Mouse (Mus musculus): Measurements from ENCODE around the gene Cyp11a1. TPM values are rescaled to one million over a fixed set of nuclear protein-coding genes. Genes with fewer than 3 reads are reported as not detected.
A peak's percentile ranks its signal among the peaks of the same experiment; 100 is the strongest.

Gene Cyp11a1
- polyA plus RNA-seq, 1 experiment from 2014 or later, result 0.13 TPM

GRCm38 (mm10) chr9:58009588-58009987 is 3.4 kb downstream of the Cyp11a1 start:
- Histone ChIP-seq H3K27ac (ENCODE audit: low read depth) (no peak overlapping the region), H3K4me3 (ENCODE audit: low read depth, low read length) (no peak overlapping the region), H3K4me1 (ENCODE audit: insufficient read depth) (no peaks in the 10 kb centered on the region), H3K36me3 (ENCODE audit: insufficient read depth) (no peaks in the 10 kb centered on the region), H3K27me3 (ENCODE audit: insufficient read depth, low read length) (no peaks in the 10 kb centered on the region), H3K4me2 (no peak overlapping the region), H3K9me3 (ENCODE audit: low read depth, low read length) (no peaks in the 10 kb centered on the region), H3K9ac (no peak overlapping the region)
- WGBS, result 59% methylated on average over 3 of the region's 3 CpGs
- no peak for DNase-seq
- no peak for TF ChIP-seq CTCF (IDR thresholded peaks at IDR 0.05; ENCODE audit: low read depth)
- no peak for ATAC-seq (ENCODE audit: insufficient read depth)

DNA sequence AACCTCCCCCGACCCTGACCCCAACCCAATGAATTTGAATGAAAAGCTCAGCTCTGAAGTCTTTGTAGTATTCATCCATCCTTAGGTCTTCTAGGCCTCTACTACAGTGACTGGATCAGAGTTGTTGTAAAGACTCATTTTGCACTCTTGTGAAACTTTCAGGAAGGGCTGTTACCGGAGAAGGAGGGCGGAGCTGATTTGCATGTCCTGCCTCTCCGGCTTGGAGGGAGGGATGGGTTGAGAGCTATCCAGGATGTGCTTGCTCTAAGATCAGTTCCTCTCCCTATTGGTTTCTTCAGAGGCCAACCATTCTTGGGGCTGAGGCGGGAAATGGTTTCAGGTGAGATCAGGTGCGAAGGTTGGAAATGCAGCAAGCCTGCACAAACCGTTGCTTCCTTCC is 4.8 kb downstream of the Cyp11a1 start:
- peak; percentile 52; the same call in 1 of the 2 replicates for ATAC-seq (ENCODE audit: insufficient read depth)
- TF ChIP-seq CTCF (IDR thresholded peaks at IDR 0.05; ENCODE audit: low read depth), result no peak
- H3K27me3 ChIP-seq (ENCODE audit: insufficient read depth, low read length), result no peaks in the 10 kb centered on the region
- H3K4me3 ChIP-seq (ENCODE audit: low read depth, low read length), result no peak overlapping the region
- H3K4me1 ChIP-seq (ENCODE audit: insufficient read depth), result no peaks in the 10 kb centered on the region; the same call in 1 of the 2 replicates
- peak; percentile 72 for DNase-seq
- H3K4me2 ChIP-seq, result no peak overlapping the region
- H3K27ac ChIP-seq (ENCODE audit: low read depth), result no peak overlapping the region
- 25% methylated on average over 7 of the region's 7 CpGs for WGBS
- H3K9me3 ChIP-seq (ENCODE audit: low read depth, low read length), result no peaks in the 10 kb centered on the region
- H3K9ac ChIP-seq, result no peak overlapping the region
- H3K36me3 ChIP-seq (ENCODE audit: insufficient read depth), result no peaks in the 10 kb centered on the region

DNA sequence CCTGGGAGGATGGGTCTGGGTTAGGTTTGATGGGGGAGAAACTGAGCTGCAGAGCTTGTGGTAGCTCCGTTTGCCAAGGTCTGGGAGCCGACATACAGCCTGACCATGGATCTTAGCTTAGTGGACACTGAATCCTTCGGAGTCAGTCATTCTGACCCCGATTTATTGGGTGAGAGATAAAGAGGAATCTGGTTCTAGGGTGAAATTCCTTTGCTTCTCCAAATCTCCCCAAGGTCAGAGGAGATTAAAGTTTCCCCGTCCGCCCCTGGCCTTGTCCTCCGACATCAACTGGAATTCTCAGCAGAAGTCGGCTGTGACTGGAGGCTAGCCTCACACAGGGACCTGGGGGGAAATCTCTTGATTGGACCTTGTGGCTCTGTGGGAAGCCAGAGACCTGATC is 5.3 kb downstream of the Cyp11a1 start:
- no peaks in the 10 kb centered on the region for H3K36me3 ChIP-seq (ENCODE audit: insufficient read depth)
- no peak overlapping the region for H3K9ac ChIP-seq
- no peak overlapping the region for H3K4me2 ChIP-seq
- 55% methylated on average over 8 of the region's 8 CpGs for WGBS
- H3K27ac ChIP-seq (ENCODE audit: low read depth), result no peak overlapping the region
- H3K4me3 ChIP-seq (ENCODE audit: low read depth, low read length), result no peak overlapping the region
- no peak; the same call in 1 of the 2 replicates for ATAC-seq (ENCODE audit: insufficient read depth)
- no peak for TF ChIP-seq CTCF (IDR thresholded peaks at IDR 0.05; ENCODE audit: low read depth)
- H3K27me3 ChIP-seq (ENCODE audit: insufficient read depth, low read length), result no peaks in the 10 kb centered on the region
- H3K4me1 ChIP-seq (ENCODE audit: insufficient read depth), result no peaks in the 10 kb centered on the region; the same call in 1 of the 2 replicates
- H3K9me3 ChIP-seq (ENCODE audit: low read depth, low read length), result no peaks in the 10 kb centered on the region
- no peak for DNase-seq

DNA sequence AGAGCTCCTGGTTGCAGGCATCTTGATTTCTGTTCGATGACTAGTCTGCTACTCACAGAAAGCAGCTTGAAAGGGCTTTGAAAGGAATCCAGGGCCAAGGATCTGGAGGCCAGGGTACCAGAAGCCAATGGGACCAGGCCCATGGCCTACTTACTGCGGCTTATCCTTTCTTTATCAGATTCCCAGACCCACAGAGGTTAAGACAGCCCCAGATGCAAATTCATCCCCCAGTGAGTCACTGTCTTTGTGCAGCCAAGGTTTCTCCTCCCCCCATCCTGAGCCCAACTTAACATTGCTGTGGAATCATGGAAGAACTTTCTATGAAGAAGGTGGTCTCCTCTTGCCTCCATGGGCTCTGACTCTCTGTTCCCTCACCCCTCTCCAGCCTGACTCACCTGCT is 6.3 kb downstream of the Cyp11a1 start:
- no peak overlapping the region for H3K9ac ChIP-seq
- no peak overlapping the region for H3K4me2 ChIP-seq
- H3K4me3 ChIP-seq (ENCODE audit: low read depth, low read length), result no peak overlapping the region
- H3K9me3 ChIP-seq (ENCODE audit: low read depth, low read length), result no peaks in the 10 kb centered on the region
- H3K27ac ChIP-seq (ENCODE audit: low read depth), result no peak overlapping the region
- H3K4me1 ChIP-seq (ENCODE audit: insufficient read depth), result no peaks in the 10 kb centered on the region; the same call in 1 of the 2 replicates
- no peak for TF ChIP-seq CTCF (IDR thresholded peaks at IDR 0.05; ENCODE audit: low read depth)
- H3K27me3 ChIP-seq (ENCODE audit: insufficient read depth, low read length), result no peaks in the 10 kb centered on the region
- H3K36me3 ChIP-seq (ENCODE audit: insufficient read depth), result no peaks in the 10 kb centered on the region
- WGBS, result 63% methylated on average over 2 of the region's 2 CpGs
- no peak for DNase-seq
- no peak for ATAC-seq (ENCODE audit: insufficient read depth)

- Histone ChIP-seq H3K4me1 (ENCODE audit: insufficient read depth) (no peaks in the 10 kb centered on the region; the same call in 1 of the 2 replicates), H3K9me3 (ENCODE audit: low read depth, low read length) (no peaks in the 10 kb centered on the region), H3K4me2 (no peak overlapping the region), H3K9ac (no peak overlapping the region), H3K36me3 (ENCODE audit: insufficient read depth) (no peaks in the 10 kb centered on the region), H3K4me3 (ENCODE audit: low read depth, low read length) (no peak overlapping the region), H3K27me3 (ENCODE audit: insufficient read depth, low read length) (no peaks in the 10 kb centered on the region), H3K27ac (ENCODE audit: low read depth) (no peak overlapping the region)
- no peak for ATAC-seq (ENCODE audit: insufficient read depth)
- no peak for TF ChIP-seq CTCF (IDR thresholded peaks at IDR 0.05; ENCODE audit: low read depth)
- WGBS, result 54% methylated on average over 2 of the region's 2 CpGs
- no peak for DNase-seq
These were observed 6.7 kb downstream of the Cyp11a1 start for GRCm38 (mm10) chr9:58012935-58013334.

GRCm38 (mm10) chr9:58014393-58015160 is 8.4 kb downstream of the Cyp11a1 start:
- no peak for TF ChIP-seq CTCF (IDR thresholded peaks at IDR 0.05; ENCODE audit: low read depth)
- no peak for DNase-seq
- H3K27me3 ChIP-seq (ENCODE audit: insufficient read depth, low read length), result no peaks in the 10 kb centered on the region
- no peak overlapping the region for H3K27ac ChIP-seq (ENCODE audit: low read depth)
- H3K4me1 ChIP-seq (ENCODE audit: insufficient read depth), result no peaks in the 10 kb centered on the region; the same call in 1 of the 2 replicates
- no peaks in the 10 kb centered on the region for H3K9me3 ChIP-seq (ENCODE audit: low read depth, low read length)
- no peak overlapping the region for H3K4me3 ChIP-seq (ENCODE audit: low read depth, low read length)
- no peak for ATAC-seq (ENCODE audit: insufficient read depth)
- no peak overlapping the region for H3K9ac ChIP-seq
- H3K4me2 ChIP-seq, result no peak overlapping the region
- no peaks in the 10 kb centered on the region for H3K36me3 ChIP-seq (ENCODE audit: insufficient read depth)
- WGBS, result 45% methylated on average over 8 of the region's 8 CpGs

GRCm38 (mm10) chr9:58015856-58016255 is 9.6 kb downstream of the Cyp11a1 start:
- Histone ChIP-seq H3K9me3 (ENCODE audit: low read depth, low read length) (no peaks in the 10 kb centered on the region), H3K9ac (no peak overlapping the region), H3K36me3 (ENCODE audit: insufficient read depth) (no peaks in the 10 kb centered on the region), H3K27ac (ENCODE audit: low read depth) (no peak overlapping the region), H3K4me2 (no peak overlapping the region), H3K4me1 (ENCODE audit: insufficient read depth) (no peaks in the 10 kb centered on the region; the same call in 1 of the 2 replicates), H3K27me3 (ENCODE audit: insufficient read depth, low read length) (no peaks in the 10 kb centered on the region), H3K4me3 (ENCODE audit: low read depth, low read length) (no peak overlapping the region)
- DNase-seq (no peak), ATAC-seq (ENCODE audit: insufficient read depth) (no peak)
- no peak for TF ChIP-seq CTCF (IDR thresholded peaks at IDR 0.05; ENCODE audit: low read depth)
- 76% methylated on average over 6 of the region's 6 CpGs for WGBS
